Mouse (Mus musculus) liver, postnatal 0 days (tissue): ENCODE data around the gene 4931406P16Rik. TPM values are rescaled to one million over a fixed set of nuclear protein-coding genes. Genes with fewer than 3 reads are reported as not detected.

Experiments
- ATAC-seq: fragments of 200-750 bp; cut with Nextera tagmentation; 2 replicates; pipeline ENCODE4 v1.8.0; 2017; ENCODE audit warnings: mild to moderate bottlenecking, moderate library complexity
- DNase-seq: peaks from one replicate; pipeline ENCODE4 v3.0.0-alpha.2; 2016
- H3K27ac ChIP-seq: fragments of 300-500 bp; sonication (generic); 2 replicates; pipeline ENCODE4 v1.5.1; 2014; ENCODE audit warnings: antibody characterized with exemption, moderate library complexity, mild to moderate bottlenecking, low read depth
- H3K27me3 ChIP-seq: fragments of 300-500 bp; sonication (generic); 2 replicates; pipeline ENCODE4 v1.6.1; 2014; ENCODE audit warnings: low read length, control low read depth, mixed read lengths; ENCODE audit not compliant: insufficient read depth
- H3K36me3 ChIP-seq: fragments of 300-500 bp; sonication (generic); replicated peaks from 2 replicates; pipeline ENCODE4 v1.6.1; 2014; ENCODE audit warnings: mild to moderate bottlenecking, control low read depth, low read length, moderate library complexity, mixed read lengths; ENCODE audit not compliant: insufficient read depth
- H3K4me1 ChIP-seq: fragments of 300-500 bp; sonication (generic); 2 replicates; pipeline ENCODE4 v1.6.1; 2014; ENCODE audit warnings: antibody characterized with exemption, mild to moderate bottlenecking, control low read depth; ENCODE audit not compliant: insufficient read depth
- H3K4me2 ChIP-seq: fragments of 300-500 bp; sonication (generic); 2 replicates; pipeline ENCODE4 v1.6.1; 2014; ENCODE audit warnings: low read depth, mild to moderate bottlenecking, low read length, moderate library complexity, mixed read lengths
- H3K4me3 ChIP-seq: fragments of 300-500 bp; sonication (generic); 2 replicates; pipeline ENCODE4 v1.5.1; 2014; ENCODE audit warnings: low read depth, low read length
- H3K9ac ChIP-seq: fragments of 300-500 bp; sonication (generic); replicated peaks from 2 replicates; pipeline ENCODE4 v1.6.1; 2014; ENCODE audit warnings: mild to moderate bottlenecking, moderate library complexity
- H3K9me3 ChIP-seq: fragments of 300-500 bp; sonication (generic); 2 replicates; pipeline ENCODE4 v1.6.1; 2016; ENCODE audit warnings: mild to moderate bottlenecking, control low read depth, low read length, mixed read lengths
- CTCF ChIP-seq: sonication (generic); IDR thresholded peaks from 2 replicates; pipeline ENCODE4 v1.5.1; 2016; ENCODE audit warnings: antibody characterized with exemption, low read depth
- EP300 ChIP-seq: IDR thresholded peaks from 2 replicates; pipeline ENCODE4 v1.6.1; 2016; ENCODE audit warnings: antibody characterized with exemption, low read depth, mild to moderate bottlenecking
- WGBS: fragments of 180-500 bp; shearing (Covaris S2); extraction: QIAGEN DNeasy Blood & Tissue Kit; methylation state at CpG from one replicate; pipeline ENCODE4 v1.1.7; 2014; ENCODE audit not compliant: insufficient replicate concordance; 5-methylcytosine and 5-hydroxymethylcytosine counted together
- polyA plus RNA-seq: library from polyadenylated mRNA; unstranded; fragments of >200 nt; fragmentation: Nextera tagmentation; extraction: Ambion mirVana; gene quantifications from 2 replicates; pipeline ENCODE4 v1.2.1, GENCODE M21; 2015

The 4931406P16Rik gene
- polyA plus RNA-seq, 1 experiment from 2014 or later = 9.3 TPM

DNA sequence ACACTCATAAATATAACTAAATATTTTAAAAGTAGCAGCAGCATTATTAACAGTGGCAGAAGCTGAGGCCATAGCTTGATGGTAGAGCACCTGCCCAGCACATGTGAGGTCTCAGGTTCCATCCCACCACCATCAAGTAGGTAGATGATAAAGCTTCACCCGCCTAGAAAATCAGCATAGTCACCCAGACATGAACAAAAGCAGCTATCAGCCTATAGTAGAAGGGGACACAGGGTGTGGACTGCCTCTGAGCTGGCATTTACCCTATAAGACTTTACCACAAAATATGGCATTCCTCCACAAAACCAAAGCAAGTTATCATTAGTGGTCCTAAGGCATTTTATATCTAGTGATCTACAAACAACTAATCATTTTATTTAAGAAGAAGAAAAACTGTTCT is 10.7 kb downstream of the 4931406P16Rik start:
- Histone ChIP-seq H3K4me1 (peaks cover 5% of the 10 kb centered on the region), H3K27me3 (no peaks in the 10 kb centered on the region), H3K36me3 (0 out of 2 replicates have a peak, but pooled peaks cover 2% of the 10 kb centered on the region), H3K9me3 (no peaks in the 10 kb centered on the region), H3K9ac (no peak overlapping the region), H3K4me2 (no peak overlapping the region), H3K4me3 (no peak overlapping the region), H3K27ac (peak overlapping the region; percentile 69)
- ATAC-seq (no peak), DNase-seq (no peak)
- TF ChIP-seq EP300 (no peak), CTCF (no peak)
- WGBS = 52% methylated on average over 1 of the region's 1 CpGs

DNA sequence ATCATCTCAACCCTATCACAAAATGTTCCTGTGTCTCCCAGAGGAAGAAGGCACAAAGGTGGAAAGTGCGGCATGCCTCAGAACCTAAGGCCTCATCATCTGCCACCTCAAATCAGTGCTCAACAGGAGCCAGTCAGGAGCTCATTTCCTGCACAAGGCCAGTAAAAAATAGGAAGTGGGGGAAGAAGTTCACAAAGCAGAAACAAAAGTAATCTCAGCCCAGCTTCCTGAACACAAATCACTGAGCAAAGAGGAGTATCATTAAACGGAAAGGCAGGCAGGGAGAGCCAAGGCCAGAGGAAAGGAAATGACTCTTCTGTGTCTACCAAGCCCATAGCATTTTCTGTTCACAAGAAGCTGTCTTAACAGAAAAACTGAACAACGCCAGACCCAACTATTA is 11.4 kb downstream of the 4931406P16Rik start:
- Histone ChIP-seq H3K9me3 (no peaks in the 10 kb centered on the region), H3K9ac (no peak overlapping the region), H3K27ac (peak overlapping the region; percentile 69; the same call in 1 of the 2 replicates), H3K4me1 (peaks cover 5% of the 10 kb centered on the region), H3K36me3 (0 out of 2 replicates have a peak, but pooled peaks cover 2% of the 10 kb centered on the region), H3K4me2 (no peak overlapping the region), H3K27me3 (no peaks in the 10 kb centered on the region), H3K4me3 (no peak overlapping the region)
- WGBS = 57% methylated on average over 3 of the region's 3 CpGs
- ATAC-seq (peak; percentile 55), DNase-seq (no peak)
- TF ChIP-seq CTCF (no peak), EP300 (peak; percentile 31; the same call in 1 of the 2 replicates)

DNA sequence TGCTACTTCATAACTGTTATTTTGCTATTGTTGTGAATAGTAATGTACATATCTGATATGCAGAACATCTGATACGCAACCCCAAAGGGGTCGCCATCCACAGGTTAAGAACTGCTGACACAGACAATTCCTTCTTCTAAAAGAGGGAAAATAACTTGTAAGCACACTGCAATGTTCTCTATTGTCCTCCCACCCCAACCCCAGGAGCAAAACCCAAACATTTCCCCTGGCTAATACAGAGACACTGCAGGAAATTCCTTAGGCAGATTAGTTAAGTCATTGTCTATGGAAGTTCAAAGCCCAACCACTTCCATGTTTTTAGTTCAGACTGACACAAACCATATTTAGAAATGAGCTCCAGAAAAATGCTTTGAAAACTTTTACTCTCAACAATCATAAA is 14.5 kb downstream of the 4931406P16Rik start:
- 0 out of 2 replicates have a peak, but pooled peaks cover 2% of the 10 kb centered on the region for H3K36me3 ChIP-seq
- no peaks in the 10 kb centered on the region for H3K9me3 ChIP-seq
- H3K27ac ChIP-seq = no peak overlapping the region
- H3K27me3 ChIP-seq = no peaks in the 10 kb centered on the region
- 90% methylated on average over 2 of the region's 2 CpGs for WGBS
- DNase-seq (no peak), ATAC-seq (no peak)
- H3K4me2 ChIP-seq = no peak overlapping the region
- peaks cover 2% of the 10 kb centered on the region for H3K4me1 ChIP-seq
- H3K9ac ChIP-seq = no peak overlapping the region
- no peak for TF ChIP-seq EP300
- TF ChIP-seq CTCF = no peak
- H3K4me3 ChIP-seq = no peak overlapping the region

DNA sequence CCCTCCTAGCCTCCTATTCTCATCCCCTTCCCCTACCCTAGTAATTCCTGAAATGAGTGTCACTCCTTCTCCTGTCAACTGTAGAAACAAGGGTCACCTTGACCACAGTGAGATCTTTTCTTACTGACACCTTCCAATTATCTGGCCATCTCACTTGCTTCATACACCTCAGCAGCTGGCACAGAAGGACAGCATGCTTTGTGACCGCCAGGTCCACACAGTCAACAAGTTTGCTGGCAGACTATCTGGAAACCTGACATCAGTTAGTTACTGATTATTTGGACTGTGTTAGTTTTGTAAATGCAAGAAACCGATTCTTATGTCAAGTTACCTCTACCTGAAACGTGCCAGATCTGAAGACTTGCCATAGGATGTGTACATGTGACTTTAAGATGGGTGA is 17.2 kb downstream of the 4931406P16Rik start:
- peak; percentile 88 for ATAC-seq
- no peaks in the 10 kb centered on the region for H3K27me3 ChIP-seq
- no peaks in the 10 kb centered on the region for H3K36me3 ChIP-seq
- no peaks in the 10 kb centered on the region for H3K9me3 ChIP-seq
- TF ChIP-seq EP300 = no peak
- TF ChIP-seq CTCF = no peak
- 69% methylated on average over 3 of the region's 3 CpGs for WGBS
- no peak overlapping the region for H3K4me3 ChIP-seq
- H3K27ac ChIP-seq = peak overlapping the region; percentile 66
- H3K4me2 ChIP-seq = no peak overlapping the region
- H3K9ac ChIP-seq = no peak overlapping the region
- H3K4me1 ChIP-seq = peaks cover 6% of the 10 kb centered on the region; the same call in 1 of the 2 replicates
- DNase-seq = no peak

DNA sequence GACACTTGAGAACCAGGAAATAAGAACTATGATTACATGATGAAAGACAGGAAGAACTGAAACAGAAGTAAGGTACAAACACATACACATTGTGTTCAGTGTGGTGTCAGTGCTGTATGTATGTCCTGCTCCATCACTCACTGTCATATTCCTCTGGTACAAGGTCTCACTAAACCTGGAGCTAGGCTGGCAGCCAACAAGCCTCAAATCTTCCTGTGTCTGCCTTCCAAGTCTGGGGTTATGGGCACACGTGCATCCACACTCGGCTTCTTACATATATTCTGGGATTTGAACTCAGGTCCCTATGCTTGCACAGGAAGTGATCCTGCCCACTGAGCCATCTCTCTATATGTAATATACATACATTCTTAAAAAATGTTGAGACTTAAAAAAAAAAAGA is 20.7 kb downstream of the 4931406P16Rik start:
- WGBS = 91% methylated on average over 2 of the region's 2 CpGs

DNA sequence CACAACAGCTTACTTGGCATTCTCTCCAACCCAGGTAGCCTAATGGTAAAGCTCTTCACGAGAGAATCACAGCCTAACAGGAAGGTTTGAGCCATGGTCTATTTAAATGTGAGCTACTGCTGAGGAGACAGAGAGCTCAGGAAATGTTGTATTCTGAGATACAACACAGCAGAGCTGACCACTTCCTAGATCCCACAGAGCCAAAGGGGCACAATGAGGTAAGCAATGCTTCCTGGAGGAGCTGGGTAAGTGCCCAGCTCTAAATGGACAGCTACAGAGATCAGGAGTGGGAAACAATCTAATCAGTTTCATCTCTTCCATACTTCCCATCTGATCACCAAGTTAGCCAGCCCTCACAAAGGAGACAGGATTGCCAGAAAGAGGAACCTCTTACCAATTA is 22.1 kb downstream of the 4931406P16Rik start:
- WGBS = 23% methylated on average over 1 of the region's 1 CpGs
- no peak overlapping the region for H3K9ac ChIP-seq
- no peaks in the 10 kb centered on the region for H3K9me3 ChIP-seq
- ATAC-seq (no peak), DNase-seq (no peak)
- no peak overlapping the region for H3K4me3 ChIP-seq
- H3K4me2 ChIP-seq = no peak overlapping the region
- peaks cover 8% of the 10 kb centered on the region for H3K4me1 ChIP-seq
- H3K27ac ChIP-seq = peak overlapping the region; percentile 39
- no peaks in the 10 kb centered on the region for H3K27me3 ChIP-seq
- H3K36me3 ChIP-seq = no peaks in the 10 kb centered on the region
- no peak for TF ChIP-seq EP300
- TF ChIP-seq CTCF = no peak

More for the DNA sequence above, 20.7 kb downstream of the 4931406P16Rik start:
- no peak overlapping the region for H3K9ac ChIP-seq
- no peak overlapping the region for H3K27ac ChIP-seq
- no peak overlapping the region for H3K4me2 ChIP-seq
- peaks cover 8% of the 10 kb centered on the region for H3K4me1 ChIP-seq
- DNase-seq = no peak
- H3K4me3 ChIP-seq = no peak overlapping the region
- H3K36me3 ChIP-seq = no peaks in the 10 kb centered on the region
- H3K27me3 ChIP-seq = no peaks in the 10 kb centered on the region
- H3K9me3 ChIP-seq = no peaks in the 10 kb centered on the region
- ATAC-seq = no peak
- no peak for TF ChIP-seq EP300
- no peak for TF ChIP-seq CTCF
